Mouse (Mus musculus) myocyte (in vitro differentiated cells): Measurements from ENCODE around the gene Bola2. TPM values are rescaled to one million over a fixed set of nuclear protein-coding genes. Genes with fewer than 3 reads are reported as not detected.

Experiments used
- H3K27me3 ChIP-seq: one replicate; pipeline ENCODE4 v1.6.1; 2011; ENCODE audit not compliant: control insufficient read depth, insufficient read depth, insufficient read length
- H3K36me3 ChIP-seq: one replicate; pipeline ENCODE4 v1.6.1; 2011; ENCODE audit not compliant: control insufficient read depth, insufficient read depth
- H3K4me2 ChIP-seq: one replicate; pipeline ENCODE4 v1.6.1; 2011; ENCODE audit warnings: low read depth, control low read depth
- H3K4me3 ChIP-seq: one replicate; pipeline ENCODE4 v1.5.1; 2011; ENCODE audit warnings: mild to moderate bottlenecking, control low read depth, moderate library complexity
- H3K79me2 ChIP-seq: one replicate; pipeline ENCODE4 v1.6.1; 2011; ENCODE audit not compliant: control insufficient read depth, insufficient read depth
- H3ac ChIP-seq: one replicate; pipeline ENCODE4 v1.6.1; 2011; ENCODE audit not compliant: control insufficient read depth, insufficient read length
- CEBPB ChIP-seq: IDR thresholded peaks from 2 replicates; pipeline ENCODE4 v1.6.1; 2011; ENCODE audit warnings: mild to moderate bottlenecking, moderate library complexity; ENCODE audit not compliant: poor library complexity, insufficient read depth, severe bottlenecking
- E2F4 ChIP-seq: IDR thresholded peaks from one replicate; pipeline ENCODE4 v1.6.1; 2011; ENCODE audit warnings: mild to moderate bottlenecking, control low read depth, moderate library complexity; ENCODE audit not compliant: insufficient read depth
- MAX ChIP-seq: IDR thresholded peaks from one replicate; pipeline ENCODE4 v1.6.1; 2011; ENCODE audit warnings: low read depth, mild to moderate bottlenecking, control low read depth
- MYOD1 ChIP-seq, 3 experiments: IDR thresholded peaks; one replicate each; pipeline ENCODE4 v1.6.1; 2011; ENCODE audit warnings: control low read depth in 2 of 3, low read depth in 2 of 3, mild to moderate bottlenecking in 2 of 3, moderate library complexity in 1 of 3; ENCODE audit not compliant: insufficient read length in 2 of 3, control insufficient read depth in 1 of 3
- MYOG ChIP-seq, 3 experiments: IDR thresholded peaks; one replicate each; pipeline ENCODE4 v1.6.1; 2011; ENCODE audit warnings: control low read depth in 2 of 3, low read depth in 2 of 3, mild to moderate bottlenecking in 2 of 3; ENCODE audit not compliant: insufficient read length in 2 of 3, control insufficient read depth in 1 of 3, insufficient read depth in 1 of 3
- POLR2A ChIP-seq: IDR thresholded peaks from one replicate; pipeline ENCODE4 v1.6.1; 2011; ENCODE audit warnings: low read depth, mild to moderate bottlenecking, control low read depth, moderate library complexity; ENCODE audit not compliant: insufficient read length
- POLR2AphosphoS2 ChIP-seq: IDR thresholded peaks from one replicate; pipeline ENCODE4 v1.6.1; 2011; ENCODE audit warnings: low read depth, control low read depth; ENCODE audit not compliant: insufficient read length
- REST ChIP-seq: IDR thresholded peaks from one replicate; pipeline ENCODE4 v1.6.1; 2011; ENCODE audit warnings: mild to moderate bottlenecking, control low read depth, moderate library complexity; ENCODE audit not compliant: insufficient read depth, insufficient read length
- SRF ChIP-seq: IDR thresholded peaks from one replicate; pipeline ENCODE4 v1.6.1; 2011; ENCODE audit warnings: low read depth; ENCODE audit not compliant: control insufficient read depth, insufficient read length
- TCF12 ChIP-seq: IDR thresholded peaks from one replicate; pipeline ENCODE4 v1.6.1; 2011; ENCODE audit warnings: mild to moderate bottlenecking, control low read depth; ENCODE audit not compliant: poor library complexity, insufficient read depth, severe bottlenecking
- TCF3 ChIP-seq: IDR thresholded peaks from one replicate; pipeline ENCODE4 v1.6.1; 2011; ENCODE audit warnings: low read depth, control low read depth; ENCODE audit not compliant: insufficient read length
- USF1 ChIP-seq: IDR thresholded peaks from one replicate; pipeline ENCODE4 v1.6.1; 2011; ENCODE audit warnings: low read depth, mild to moderate bottlenecking, control low read depth, moderate library complexity
- polyA plus RNA-seq: library from polyadenylated mRNA; unstranded; fragments of >200 nt; fragmentation: generic; extraction: Trizol; gene quantifications from one replicate; pipeline ENCODE4 v1.2.1, GENCODE M21; 2012; ENCODE audit warnings: missing spikeins

Bola2 gene
- polyA plus RNA-seq, 1 experiment, result 79.7 TPM

- Histone ChIP-seq H3K4me2 (peak overlapping the region; percentile 86), H3K4me3 (peak overlapping the region; percentile 89), H3K79me2 (peaks cover 14% of the 10 kb centered on the region), H3ac (peak overlapping the region; percentile 58), H3K36me3 (no peaks in the 10 kb centered on the region), H3K27me3 (no peaks in the 10 kb centered on the region)
- TF ChIP-seq CEBPB, result no peak
- TF ChIP-seq USF1, result no peak
- no peak for TF ChIP-seq E2F4
- no peak for TF ChIP-seq REST
- TF ChIP-seq MYOD1 (IDR thresholded peaks at IDR 0.05; ENCODE audit: control insufficient read depth in 1 of 3, insufficient read length in 2 of 3, low read depth in 2 of 3), result no peak
- no peak for TF ChIP-seq POLR2A
- TF ChIP-seq SRF, result no peak
- no peak for TF ChIP-seq TCF12
- no peak for TF ChIP-seq MYOG (IDR thresholded peaks at IDR 0.05; ENCODE audit: control insufficient read depth in 1 of 3, insufficient read depth in 1 of 3, insufficient read length in 2 of 3, low read depth in 2 of 3)
- no peak for TF ChIP-seq MAX
- TF ChIP-seq TCF3, result no peak
- TF ChIP-seq POLR2AphosphoS2, result no peak
Observed at GRCm38 (mm10) chr7:126696303-126696702, 1.1 kb downstream of the Bola2 start.

GRCm38 (mm10) chr7:126696886-126697285, 1.7 kb downstream of the Bola2 start:
- Histone ChIP-seq H3ac (peak overlapping the region; percentile 58), H3K27me3 (no peaks in the 10 kb centered on the region), H3K79me2 (peaks cover 14% of the 10 kb centered on the region), H3K4me3 (peak overlapping the region; percentile 89), H3K4me2 (peak overlapping the region; percentile 86), H3K36me3 (no peaks in the 10 kb centered on the region)
- TF ChIP-seq MYOG (IDR thresholded peaks at IDR 0.05; ENCODE audit: control insufficient read depth in 1 of 3, insufficient read depth in 1 of 3, insufficient read length in 2 of 3, low read depth in 2 of 3), result no peak
- no peak for TF ChIP-seq TCF12
- no peak for TF ChIP-seq SRF
- TF ChIP-seq E2F4, result no peak
- TF ChIP-seq CEBPB, result no peak
- TF ChIP-seq TCF3, result no peak
- no peak for TF ChIP-seq POLR2AphosphoS2
- no peak for TF ChIP-seq USF1
- TF ChIP-seq MYOD1 (IDR thresholded peaks at IDR 0.05; ENCODE audit: control insufficient read depth in 1 of 3, insufficient read length in 2 of 3, low read depth in 2 of 3), result no peak
- no peak for TF ChIP-seq REST
- no peak for TF ChIP-seq POLR2A
- TF ChIP-seq MAX, result no peak

GRCm38 (mm10) chr7:126697838-126698237, 2.6 kb downstream of the Bola2 start:
- Histone ChIP-seq H3K27me3 (no peaks in the 10 kb centered on the region), H3K4me2 (no peak overlapping the region), H3ac (no peak overlapping the region), H3K79me2 (peaks cover 14% of the 10 kb centered on the region), H3K36me3 (no peaks in the 10 kb centered on the region), H3K4me3 (no peak overlapping the region)
- TF ChIP-seq POLR2A (no peak), REST (no peak), E2F4 (no peak), TCF12 (no peak), MYOD1 (IDR thresholded peaks at IDR 0.05; ENCODE audit: control insufficient read depth in 1 of 3, insufficient read length in 2 of 3, low read depth in 2 of 3) (no peak), MYOG (IDR thresholded peaks at IDR 0.05; ENCODE audit: control insufficient read depth in 1 of 3, insufficient read depth in 1 of 3, insufficient read length in 2 of 3, low read depth in 2 of 3) (no peak), CEBPB (no peak), USF1 (no peak), POLR2AphosphoS2 (no peak), MAX (no peak), TCF3 (no peak), SRF (no peak)

GRCm38 (mm10) chr7:126700063-126701015, 5.1 kb downstream of the Bola2 start:
- no peak overlapping the region for H3K4me2 ChIP-seq
- peaks cover 7% of the 10 kb centered on the region for H3K27me3 ChIP-seq
- TF ChIP-seq TCF3, result no peak
- no peak for TF ChIP-seq CEBPB
- no peak for TF ChIP-seq MYOG (IDR thresholded peaks at IDR 0.05; ENCODE audit: control insufficient read depth in 1 of 3, insufficient read depth in 1 of 3, insufficient read length in 2 of 3, low read depth in 2 of 3)
- no peak for TF ChIP-seq MYOD1 (IDR thresholded peaks at IDR 0.05; ENCODE audit: control insufficient read depth in 1 of 3, insufficient read length in 2 of 3, low read depth in 2 of 3)
- no peak for TF ChIP-seq TCF12

More at GRCm38 (mm10) chr7:126700063-126701015, 5.1 kb downstream of the Bola2 start:
- peaks cover 14% of the 10 kb centered on the region for H3K79me2 ChIP-seq
- no peak overlapping the region for H3ac ChIP-seq
- no peak overlapping the region for H3K4me3 ChIP-seq
- H3K36me3 ChIP-seq, result no peaks in the 10 kb centered on the region
